Comparison of ENCODE assay signal across 18 mouse cellular contexts in the genomic region with DNA sequence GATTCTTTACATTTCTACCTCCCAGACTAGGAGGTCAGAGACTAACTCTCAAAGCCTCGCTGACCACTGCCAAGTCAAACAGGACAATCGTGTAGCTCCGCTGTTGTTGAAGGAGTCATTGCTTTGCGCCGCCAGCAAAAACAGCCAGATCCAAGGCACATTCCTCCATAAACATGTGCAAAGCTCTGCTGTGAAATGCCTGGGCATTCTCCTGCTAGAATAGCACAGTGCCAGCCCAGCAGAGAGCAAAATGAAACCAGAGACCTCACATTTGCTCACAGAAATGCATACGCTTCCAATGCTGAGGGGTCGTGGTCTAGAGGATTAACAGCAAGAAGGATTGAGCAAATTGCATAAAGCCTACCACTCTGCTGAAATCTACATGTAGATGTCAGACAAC.
"Had no signal": no experiment of that assay in that cellular context is flagged by ENCODE, and none has a peak within 500 bp of the region (broad histone marks: within the 10 kb centered on the region; RNA-seq: fewer than 3 reads in every experiment).

No protein-coding gene starts in this region.

- H3K4me1 ChIP-seq: liver, embryonic 12.5 days; liver, embryonic 15.5 days; midbrain, embryonic 12.5 days had no signal

- H3K36me3 ChIP-seq: kidney, embryonic 15.5 days; liver, embryonic 12.5 days; liver, embryonic 15.5 days; lung, embryonic 15.5 days; midbrain, embryonic 12.5 days had no signal

- H3K27ac ChIP-seq: kidney, embryonic 15.5 days; left cerebral cortex, adult 2 months; liver, embryonic 12.5 days; liver, embryonic 15.5 days; lung, embryonic 15.5 days; midbrain, embryonic 12.5 days had no signal

- H3K4me2 ChIP-seq: kidney, embryonic 15.5 days; liver, embryonic 12.5 days; liver, embryonic 15.5 days; lung, embryonic 15.5 days; midbrain, embryonic 12.5 days had no signal

- H3K9ac ChIP-seq: kidney, embryonic 15.5 days; liver, embryonic 12.5 days; liver, embryonic 15.5 days; lung, embryonic 15.5 days; midbrain, embryonic 12.5 days had no signal

- H3K4me3 ChIP-seq: kidney, embryonic 15.5 days; left cerebral cortex, adult 2 months; liver, embryonic 12.5 days; liver, embryonic 15.5 days; lung, embryonic 15.5 days; midbrain, embryonic 12.5 days had no signal

- ATAC-seq: intestine, postnatal 0 days; liver, embryonic 12.5 days; midbrain, embryonic 16.5 days had no signal

- H3K9me3 ChIP-seq: kidney, embryonic 15.5 days; liver, embryonic 12.5 days; liver, embryonic 15.5 days; lung, embryonic 15.5 days; midbrain, embryonic 12.5 days had no signal

- H3K27me3 ChIP-seq: kidney, embryonic 15.5 days; liver, embryonic 12.5 days; liver, embryonic 15.5 days; lung, embryonic 15.5 days; midbrain, embryonic 12.5 days had no signal

- DNase-seq: kidney, adult 2 months; kidney, postnatal 10 days; kidney, postnatal 36 days; layer of hippocampus, postnatal 36 days; liver; lung, adult 18-20 months; lung, postnatal 10 days; lung, postnatal 4 days; thymus, adult 18-20 months; thymus, postnatal 36 days had no signal
